Mouse (Mus musculus) lung, embryonic 14.5 days (tissue): ENCODE measurements at regions not wholly inside any gene's neighbourhood (a gene's known extent, or its start where the extent isn't known, plus 50 kb on each side); places are given as distances from the start of the nearest gene placed in this dataset.

Experiments
- ATAC-seq: fragments of 200-750 bp; cut with Nextera tagmentation; 2 replicates; pipeline ENCODE4 v1.8.0; 2017; ENCODE audit warnings: mild to moderate bottlenecking, moderate TSS enrichment, moderate library complexity; ENCODE audit not compliant: insufficient read depth
- DNase-seq: peaks from one replicate; pipeline ENCODE4 v3.0.0-alpha.2; 2015
- H3K27ac ChIP-seq: fragments of 300-500 bp; sonication (generic); 2 replicates; pipeline ENCODE4 v1.5.1; 2014; ENCODE audit warnings: low read depth, mild to moderate bottlenecking, moderate library complexity
- H3K27me3 ChIP-seq: fragments of 300-500 bp; sonication (generic); 2 replicates; pipeline ENCODE4 v1.6.1; 2014; ENCODE audit warnings: low read length, control low read depth; ENCODE audit not compliant: insufficient read depth
- H3K36me3 ChIP-seq: fragments of 300-500 bp; sonication (generic); 2 replicates; pipeline ENCODE4 v1.6.1; 2014; ENCODE audit warnings: control low read depth; ENCODE audit not compliant: insufficient read depth
- H3K4me1 ChIP-seq: fragments of 300-500 bp; sonication (generic); 2 replicates; pipeline ENCODE4 v1.6.1; 2014; ENCODE audit warnings: antibody characterized with exemption, control low read depth; ENCODE audit not compliant: insufficient read depth
- H3K4me2 ChIP-seq: fragments of 300-500 bp; sonication (generic); 2 replicates; pipeline ENCODE4 v1.6.1; 2014; ENCODE audit warnings: mild to moderate bottlenecking
- H3K4me3 ChIP-seq: fragments of 300-500 bp; sonication (generic); 2 replicates; pipeline ENCODE4 v1.5.1; 2014; ENCODE audit warnings: low read depth, low read length
- H3K9ac ChIP-seq: fragments of 300-500 bp; sonication (generic); 2 replicates; pipeline ENCODE4 v1.6.1; 2014
- H3K9me3 ChIP-seq: fragments of 300-500 bp; sonication (generic); 2 replicates; pipeline ENCODE4 v1.6.1; 2016; ENCODE audit warnings: low read depth, low read length, control low read depth
- CTCF ChIP-seq: IDR thresholded peaks from 2 replicates; pipeline ENCODE4 v1.5.1; 2016; ENCODE audit warnings: antibody characterized with exemption, low read depth
- WGBS: fragments of 180-500 bp; shearing (Covaris S2); extraction: QIAGEN DNeasy Blood & Tissue Kit; methylation state at CpG from one replicate; pipeline ENCODE4 v1.1.7; 2014; 5-methylcytosine and 5-hydroxymethylcytosine counted together

DNA sequence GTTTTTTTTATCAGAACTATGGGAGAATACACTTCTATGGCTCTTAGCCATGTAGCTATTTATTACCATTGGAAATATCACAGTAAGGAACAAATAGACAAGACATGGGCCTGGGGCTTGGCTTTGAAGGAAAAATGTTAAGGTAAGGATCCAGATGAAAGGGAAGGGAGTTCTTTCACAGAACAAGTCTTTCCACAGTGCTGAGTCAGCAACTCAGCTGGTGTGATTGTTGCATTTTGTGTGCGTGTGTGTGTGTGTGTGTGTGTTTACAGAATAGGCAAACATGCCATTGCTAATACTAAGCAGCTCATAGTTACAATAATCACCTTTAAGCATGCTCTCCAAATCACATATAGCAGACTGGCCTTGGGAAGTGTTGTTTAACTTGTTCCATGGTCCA, 1056.6 kb upstream of the Lrrc6 start:
- ATAC-seq = no peak
- H3K9ac ChIP-seq = no peak overlapping the region
- no peak for TF ChIP-seq CTCF
- H3K4me3 ChIP-seq = no peak overlapping the region
- no peak for DNase-seq
- no peaks in the 10 kb centered on the region for H3K27me3 ChIP-seq
- 67% methylated on average over 1 of the region's 1 CpGs for WGBS
- no peaks in the 10 kb centered on the region for H3K9me3 ChIP-seq
- no peak overlapping the region for H3K4me2 ChIP-seq
- no peak overlapping the region for H3K27ac ChIP-seq
- H3K4me1 ChIP-seq = no peaks in the 10 kb centered on the region
- H3K36me3 ChIP-seq = no peaks in the 10 kb centered on the region

DNA sequence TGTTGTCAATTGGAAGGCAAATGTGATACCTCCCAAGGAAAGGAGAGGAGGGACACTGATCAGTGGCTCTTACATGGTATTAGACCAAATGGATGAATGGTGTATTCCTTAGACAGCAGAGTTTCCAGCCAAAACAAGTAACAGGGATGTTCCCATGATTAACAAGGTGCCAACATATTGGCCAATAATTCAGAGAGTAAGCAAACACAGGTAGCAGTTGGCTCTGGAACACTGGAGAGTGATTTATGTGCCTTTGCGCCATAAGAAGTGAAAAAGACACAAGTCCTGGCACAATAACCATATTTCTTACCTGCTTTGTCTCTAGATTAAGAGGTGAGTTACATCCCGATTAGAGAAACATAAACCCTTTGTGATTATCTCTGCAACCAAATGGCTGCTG, 1051.2 kb upstream of the Lrrc6 start:
- Histone ChIP-seq H3K9me3 (no peaks in the 10 kb centered on the region), H3K4me2 (no peak overlapping the region), H3K36me3 (no peaks in the 10 kb centered on the region), H3K9ac (no peak overlapping the region), H3K27ac (no peak overlapping the region), H3K27me3 (no peaks in the 10 kb centered on the region), H3K4me3 (no peak overlapping the region), H3K4me1 (no peaks in the 10 kb centered on the region)
- WGBS = 76% methylated on average over 2 of the region's 2 CpGs
- ATAC-seq = no peak
- no peak for TF ChIP-seq CTCF
- no peak for DNase-seq

DNA sequence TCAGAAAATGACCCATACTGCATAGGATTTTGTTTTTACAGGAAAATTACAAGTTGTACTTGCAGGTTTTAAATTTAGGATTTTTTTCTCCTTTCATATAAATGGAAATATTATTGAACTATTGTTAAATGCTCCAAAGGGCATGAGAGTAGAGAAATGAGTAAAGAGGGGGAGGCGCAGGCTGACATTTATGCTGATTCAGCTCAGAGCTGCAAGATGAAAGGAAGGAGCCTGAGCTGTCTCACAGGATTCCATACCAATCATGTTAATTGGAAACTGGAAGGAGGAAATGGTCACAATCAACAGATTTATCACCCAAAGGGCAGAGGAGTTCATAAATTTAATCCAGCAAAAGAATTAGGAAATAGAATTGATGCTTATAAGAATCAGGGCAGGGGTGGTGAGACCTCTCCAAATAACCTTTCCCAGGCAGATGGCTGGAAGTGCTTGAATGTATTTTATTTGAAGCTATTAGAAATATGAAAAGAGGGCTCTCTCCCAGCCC, 1046.2 kb upstream of the Lrrc6 start:
- Histone ChIP-seq H3K36me3 (no peaks in the 10 kb centered on the region), H3K4me3 (no peak overlapping the region), H3K27ac (no peak overlapping the region), H3K4me2 (no peak overlapping the region), H3K9ac (no peak overlapping the region), H3K27me3 (no peaks in the 10 kb centered on the region), H3K4me1 (no peaks in the 10 kb centered on the region), H3K9me3 (no peaks in the 10 kb centered on the region)
- 51% methylated on average over 1 of the region's 1 CpGs for WGBS
- no peak for ATAC-seq
- DNase-seq = no peak
- no peak for TF ChIP-seq CTCF

DNA sequence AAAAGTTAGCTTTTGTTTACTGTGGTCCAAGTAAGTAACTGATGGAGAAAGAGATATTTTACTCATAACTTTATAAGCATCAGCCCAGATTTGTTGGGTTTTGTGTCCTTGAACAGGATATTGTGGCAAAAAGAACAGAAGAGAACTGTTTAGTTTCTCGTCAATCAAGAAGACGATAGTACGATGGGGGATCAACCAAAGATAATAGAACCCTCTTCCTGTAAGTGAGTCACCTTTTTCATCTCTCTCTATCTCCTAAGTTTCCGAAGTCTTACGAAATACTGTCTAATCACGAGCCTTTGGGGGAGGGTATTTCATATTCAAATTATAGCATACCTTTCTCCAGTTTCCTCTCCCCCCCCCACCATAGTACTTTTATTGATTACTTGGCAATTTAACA, 1045.0 kb upstream of the Lrrc6 start:
- no peak overlapping the region for H3K4me2 ChIP-seq
- WGBS = 66% methylated on average over 6 of the region's 6 CpGs
- no peaks in the 10 kb centered on the region for H3K36me3 ChIP-seq
- no peak overlapping the region for H3K27ac ChIP-seq
- H3K4me1 ChIP-seq = no peaks in the 10 kb centered on the region
- H3K27me3 ChIP-seq = no peaks in the 10 kb centered on the region
- TF ChIP-seq CTCF = no peak
- H3K9me3 ChIP-seq = no peaks in the 10 kb centered on the region
- ATAC-seq = no peak
- no peak overlapping the region for H3K4me3 ChIP-seq
- H3K9ac ChIP-seq = no peak overlapping the region
- DNase-seq = no peak

DNA sequence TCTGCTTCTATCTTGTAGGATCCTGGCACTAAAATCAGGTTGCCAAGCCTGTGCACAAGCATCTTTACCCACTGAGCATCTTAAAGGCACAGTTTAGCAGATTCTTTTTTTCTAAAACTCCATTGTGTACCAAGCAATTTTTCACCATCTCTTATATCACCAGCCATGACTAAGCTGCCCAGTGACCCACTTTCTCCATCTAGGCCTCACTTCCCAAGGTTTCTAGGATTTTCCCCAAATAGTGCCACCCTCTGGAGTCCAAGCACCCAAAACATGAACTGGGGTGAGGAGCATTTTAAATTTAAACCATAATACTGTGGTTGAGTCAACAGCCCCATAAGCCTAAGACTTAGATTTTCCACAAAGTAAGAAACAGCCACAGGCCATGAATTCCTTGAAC, 1013.0 kb upstream of the Lrrc6 start:
- no peak overlapping the region for H3K9ac ChIP-seq
- no peaks in the 10 kb centered on the region for H3K36me3 ChIP-seq
- no peak for ATAC-seq
- no peak for DNase-seq
- H3K4me2 ChIP-seq = no peak overlapping the region
- no peaks in the 10 kb centered on the region for H3K4me1 ChIP-seq
- no peak overlapping the region for H3K4me3 ChIP-seq
- no peak overlapping the region for H3K27ac ChIP-seq
- H3K9me3 ChIP-seq = no peaks in the 10 kb centered on the region
- H3K27me3 ChIP-seq = no peaks in the 10 kb centered on the region
- TF ChIP-seq CTCF = no peak

DNA sequence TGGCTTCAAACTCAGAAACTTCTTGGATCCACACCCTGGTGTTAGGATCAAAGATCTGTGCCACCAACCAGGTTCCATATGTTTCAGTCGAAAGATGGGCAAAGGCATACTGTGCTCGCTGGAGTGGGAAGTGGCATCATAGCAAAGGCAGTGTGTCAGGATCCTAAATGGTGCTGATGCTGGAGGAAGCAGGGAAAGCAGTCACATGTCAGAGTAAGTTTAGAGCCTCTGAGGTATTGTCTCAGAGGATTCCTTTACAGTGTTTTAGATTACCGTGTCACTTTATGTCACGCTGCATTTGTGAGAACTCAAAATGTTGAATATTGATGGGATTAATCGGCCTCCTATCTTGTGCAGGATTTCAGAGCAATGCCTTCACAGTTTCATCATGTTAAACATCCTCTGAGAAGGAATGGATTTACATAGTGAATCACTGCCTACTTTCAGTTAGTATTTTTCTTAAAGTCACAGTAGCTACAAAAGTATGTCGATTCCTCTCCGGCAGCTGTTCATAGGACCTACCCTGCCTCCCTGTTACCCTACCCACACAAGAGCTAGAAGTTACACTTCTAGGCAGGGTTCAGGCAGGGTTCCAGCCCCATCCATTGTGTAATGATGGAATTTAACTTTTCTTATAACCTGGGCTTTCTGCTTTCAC, 994.4 kb upstream of the Lrrc6 start:
- DNase-seq = no peak
- Histone ChIP-seq H3K27ac (no peak overlapping the region), H3K36me3 (no peaks in the 10 kb centered on the region), H3K9ac (no peak overlapping the region), H3K4me3 (no peak overlapping the region), H3K9me3 (no peaks in the 10 kb centered on the region), H3K27me3 (no peaks in the 10 kb centered on the region), H3K4me1 (no peaks in the 10 kb centered on the region), H3K4me2 (no peak overlapping the region)
- no peak for TF ChIP-seq CTCF
- 84% methylated on average over 7 of the region's 7 CpGs for WGBS
- ATAC-seq = no peak

DNA sequence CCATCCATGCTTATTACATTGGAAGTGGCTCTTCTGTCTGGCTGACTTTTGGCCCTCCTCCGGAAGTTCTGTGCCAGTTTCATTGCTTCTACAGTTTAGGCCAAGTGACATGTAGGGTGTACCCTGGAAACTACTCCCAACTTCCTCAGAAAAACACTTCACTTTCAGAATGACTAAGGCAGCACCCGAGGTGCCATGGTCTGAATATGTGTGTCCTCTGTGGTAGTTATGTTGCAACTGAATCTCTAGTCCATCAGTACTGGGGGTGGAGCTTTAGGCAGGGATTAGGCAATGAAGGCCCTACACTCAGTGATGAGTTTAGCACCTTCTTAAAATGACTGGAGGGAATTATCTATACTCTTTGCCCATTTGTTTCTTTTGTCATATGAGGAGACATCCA, 981.0 kb upstream of the Lrrc6 start:
- ATAC-seq (no peak), DNase-seq (no peak)
- no peaks in the 10 kb centered on the region for H3K4me1 ChIP-seq
- no peak overlapping the region for H3K4me3 ChIP-seq
- no peaks in the 10 kb centered on the region for H3K9me3 ChIP-seq
- H3K36me3 ChIP-seq = no peaks in the 10 kb centered on the region
- no peak overlapping the region for H3K4me2 ChIP-seq
- TF ChIP-seq CTCF = no peak
- no peak overlapping the region for H3K9ac ChIP-seq
- no peak overlapping the region for H3K27ac ChIP-seq
- 83% methylated on average over 2 of the region's 2 CpGs for WGBS
- H3K27me3 ChIP-seq = no peaks in the 10 kb centered on the region

DNA sequence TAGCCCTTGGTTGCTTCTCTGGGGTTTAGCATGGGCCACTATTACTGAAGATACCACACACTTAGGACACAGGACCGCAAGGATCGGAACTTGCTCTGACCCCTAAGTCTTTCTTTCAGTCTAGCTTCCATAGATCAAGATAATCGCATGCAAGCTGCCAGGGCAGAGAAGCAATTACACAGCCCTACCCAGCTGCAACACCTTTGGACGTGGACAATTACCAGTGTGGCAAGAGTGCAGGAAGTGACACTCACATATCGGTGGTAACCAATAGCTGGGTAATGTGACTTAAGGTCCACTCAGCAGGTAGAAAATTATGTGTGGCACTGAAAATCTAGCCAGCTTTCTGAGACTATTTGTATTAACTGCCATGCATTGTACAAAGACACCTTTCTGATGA, 973.6 kb upstream of the Lrrc6 start:
- H3K9ac ChIP-seq = no peak overlapping the region
- no peak for ATAC-seq
- no peaks in the 10 kb centered on the region for H3K4me1 ChIP-seq
- 78% methylated on average over 5 of the region's 5 CpGs for WGBS
- no peak for DNase-seq
- no peak overlapping the region for H3K27ac ChIP-seq
- TF ChIP-seq CTCF = no peak
- no peak overlapping the region for H3K4me2 ChIP-seq
- no peaks in the 10 kb centered on the region for H3K27me3 ChIP-seq
- no peak overlapping the region for H3K4me3 ChIP-seq
- no peaks in the 10 kb centered on the region for H3K36me3 ChIP-seq
- H3K9me3 ChIP-seq = no peaks in the 10 kb centered on the region
